Comparison of ENCODE assay signal across 26 mouse cellular contexts in genomic region chr17:57066908-57067307, GRCm38 (mm10). TPM values are rescaled to one million over a fixed set of nuclear protein-coding genes. Genes with fewer than 3 reads are reported as not detected.
"Had no signal": no experiment of that assay in that cellular context is flagged by ENCODE, and none has a peak within 500 bp of the region (broad histone marks: within the 10 kb centered on the region; RNA-seq: fewer than 3 reads in every experiment).

No protein-coding gene starts in this region.

- H3K4me3 ChIP-seq: lung, embryonic 15.5 days; midbrain, embryonic 13.5 days; midbrain, embryonic 15.5 days; neural tube, embryonic 13.5 days; neural tube, embryonic 15.5 days had no signal

- H3K36me3 ChIP-seq: lung, embryonic 15.5 days; midbrain, embryonic 13.5 days; midbrain, embryonic 15.5 days; neural tube, embryonic 13.5 days; neural tube, embryonic 15.5 days had no signal

- H3K4me2 ChIP-seq: lung, embryonic 15.5 days; midbrain, embryonic 11.5 days; midbrain, embryonic 13.5 days; midbrain, embryonic 15.5 days; neural tube, embryonic 13.5 days; neural tube, embryonic 15.5 days had no signal

- ATAC-seq: lung, postnatal 0 days; midbrain, embryonic 13.5 days; midbrain, embryonic 15.5 days had no signal

- DNase-seq: lung, adult 2 months; lung, postnatal 14 days; lung, postnatal 36 days; retina, postnatal 1 day; right cerebral cortex, adult 18-20 months; right cerebral cortex, postnatal 14 days; thymus, adult 18-20 months; thymus, postnatal 14 days; thymus, postnatal 36 days had no signal

- H3K27ac ChIP-seq: liver, embryonic 14.5 days; lung, embryonic 15.5 days; macrophage; midbrain, embryonic 13.5 days; midbrain, embryonic 15.5 days; neural tube, embryonic 13.5 days; neural tube, embryonic 15.5 days had no signal

- H3K9ac ChIP-seq: liver, embryonic 14.5 days; lung, embryonic 15.5 days; midbrain, embryonic 13.5 days; midbrain, embryonic 15.5 days; neural tube, embryonic 13.5 days; neural tube, embryonic 15.5 days had no signal

- H3K4me1 ChIP-seq: lung, embryonic 15.5 days had no signal

- H3K9me3 ChIP-seq: lung, embryonic 15.5 days; midbrain, embryonic 13.5 days; midbrain, embryonic 15.5 days; neural tube, embryonic 13.5 days; neural tube, embryonic 15.5 days had no signal

RNA-seq across cellular contexts. Expression of gene Crb3, which starts 8.0 kb away (rescaled TPM):
- total RNA-seq: monocyte, adult 5-6 weeks had no signal
- polyA plus RNA-seq: macrophage had no signal

RNA-seq across cellular contexts. Expression of gene Tubb4a, which starts 20.7 kb away (rescaled TPM):
- total RNA-seq: monocyte, adult 5-6 weeks had no signal

RNA-seq across cellular contexts. Expression of gene Slc25a41, which starts 25.5 kb away (rescaled TPM):
- total RNA-seq: megakaryocyte, adult 5-6 weeks; midbrain, postnatal 0 days; monocyte, adult 5-6 weeks had no signal
- polyA plus RNA-seq: liver, embryonic 14.5 days; liver, embryonic 16.5 days; lung, adult 2 months; lung, postnatal 0 days; macrophage; midbrain, embryonic 11.5 days; midbrain, embryonic 13.5 days; midbrain, embryonic 15.5 days; midbrain, postnatal 0 days; neural tube, embryonic 13.5 days; neural tube, embryonic 15.5 days; spleen, adult 2 months; stomach, embryonic 14.5 days; stomach, embryonic 16.5 days; thymus, postnatal 0 days had no signal
